Mouse (Mus musculus): ENCODE results near the gene Acot2.
"Not testable (repeated sequence)": the region's sequence is repeated elsewhere in the genome, so short reads cannot be mapped to it uniquely, and the experiment has no call there.

- TF ChIP-seq CTCF (IDR thresholded peaks at IDR 0.05; ENCODE audit: control insufficient read depth, insufficient read depth, insufficient replicate concordance, low read depth, low read length); POLR2A (IDR thresholded peaks at IDR 0.05; ENCODE audit: control insufficient read depth, low read depth, low read length): not testable (repeated sequence)
Observed at GRCm38 (mm10) chr12:84009171-84009965, 21.7 kb downstream of the Acot2 start, which contains the start of gene Acot1.

Data from testis, adult 2 months (tissue).